Mouse (Mus musculus) lung, postnatal 0 days (tissue): ENCODE results near the gene Taldo1. TPM values are rescaled to one million over a fixed set of nuclear protein-coding genes. Genes with fewer than 3 reads are reported as not detected.

Experiments used
- ATAC-seq: fragments of 200-750 bp; cut with Nextera tagmentation; 2 replicates; pipeline ENCODE4 v1.8.0; 2017; ENCODE audit warnings: moderate library complexity
- DNase-seq: peaks from one replicate; pipeline ENCODE4 v3.0.0-alpha.2; 2016; ENCODE audit warnings: low spot score
- H3K27ac ChIP-seq: fragments of 300-500 bp; sonication (generic); 2 replicates; pipeline ENCODE4 v1.5.1; 2014; ENCODE audit warnings: antibody characterized with exemption, mild to moderate bottlenecking, low read length, mixed read lengths
- H3K27me3 ChIP-seq: fragments of 300-500 bp; sonication (generic); replicated peaks from 2 replicates; pipeline ENCODE4 v1.6.1; 2014; ENCODE audit warnings: low read length, mixed read lengths; ENCODE audit not compliant: insufficient read depth
- H3K36me3 ChIP-seq: fragments of 300-500 bp; sonication (generic); 2 replicates; pipeline ENCODE4 v1.6.1; 2014; ENCODE audit warnings: low read length, mixed read lengths; ENCODE audit not compliant: insufficient read depth
- H3K4me1 ChIP-seq: fragments of 300-500 bp; sonication (generic); 2 replicates; pipeline ENCODE4 v1.6.1; 2014; ENCODE audit warnings: antibody characterized with exemption, low read depth, low read length, mixed read lengths; ENCODE audit not compliant: insufficient read depth
- H3K4me2 ChIP-seq: fragments of 300-500 bp; sonication (generic); replicated peaks from 2 replicates; pipeline ENCODE4 v1.6.1; 2014; ENCODE audit warnings: low read depth, mild to moderate bottlenecking, low read length, moderate library complexity, mixed read lengths
- H3K4me3 ChIP-seq: fragments of 300-500 bp; sonication (generic); 2 replicates; pipeline ENCODE4 v1.5.1; 2014; ENCODE audit warnings: low read depth, low read length
- H3K9ac ChIP-seq: fragments of 300-500 bp; sonication (generic); replicated peaks from 2 replicates; pipeline ENCODE4 v1.6.1; 2014; ENCODE audit warnings: low read depth, mild to moderate bottlenecking
- H3K9me3 ChIP-seq: fragments of 300-500 bp; sonication (generic); 2 replicates; pipeline ENCODE4 v1.6.1; 2016; ENCODE audit warnings: low read length, mixed read lengths
- CTCF ChIP-seq: IDR thresholded peaks from 2 replicates; pipeline ENCODE4 v1.5.1; 2016; ENCODE audit warnings: antibody characterized with exemption, mild to moderate bottlenecking
- EP300 ChIP-seq: IDR thresholded peaks from 2 replicates; pipeline ENCODE4 v1.6.1; 2016; ENCODE audit warnings: antibody characterized with exemption, mild to moderate bottlenecking, control low read depth
- WGBS: fragments of 180-500 bp; shearing (Covaris S2); extraction: QIAGEN DNeasy Blood & Tissue Kit; methylation state at CpG from one replicate; pipeline ENCODE4 v1.1.7; 2014; 5-methylcytosine and 5-hydroxymethylcytosine counted together
- polyA plus RNA-seq: library from polyadenylated mRNA; unstranded; fragments of >200 nt; fragmentation: Nextera tagmentation; extraction: Ambion mirVana; gene quantifications from 2 replicates; pipeline ENCODE4 v1.2.1, GENCODE M21; 2015

The Taldo1 gene
- polyA plus RNA-seq, 1 experiment from 2014 or later, result 276 TPM

- TF ChIP-seq CTCF (no peak), EP300 (no peak)
- Histone ChIP-seq H3K4me1 (no peaks in the 10 kb centered on the region), H3K9ac (no peak overlapping the region), H3K4me3 (no peak overlapping the region), H3K9me3 (no peaks in the 10 kb centered on the region), H3K36me3 (no peaks in the 10 kb centered on the region), H3K27ac (no peak overlapping the region), H3K27me3 (no peaks in the 10 kb centered on the region), H3K4me2 (no peak overlapping the region)
- DNase-seq, result no peak
- 53% methylated on average over 3 of the region's 3 CpGs for WGBS
- ATAC-seq, result no peak
These were observed 27.0 kb upstream of the Taldo1 start for GRCm38 (mm10) chr7:141365049-141365445.

- no peak overlapping the region for H3K27ac ChIP-seq
- no peak overlapping the region for H3K9ac ChIP-seq
- WGBS, result 80% methylated on average over 4 of the region's 4 CpGs
- H3K9me3 ChIP-seq, result no peaks in the 10 kb centered on the region
- ATAC-seq (no peak), DNase-seq (no peak)
- no peaks in the 10 kb centered on the region for H3K27me3 ChIP-seq
- no peaks in the 10 kb centered on the region for H3K4me1 ChIP-seq
- no peak overlapping the region for H3K4me2 ChIP-seq
- no peaks in the 10 kb centered on the region for H3K36me3 ChIP-seq
- no peak overlapping the region for H3K4me3 ChIP-seq
- TF ChIP-seq CTCF (no peak), EP300 (no peak)
These were observed 24.6 kb upstream of the Taldo1 start for GRCm38 (mm10) chr7:141367358-141367757.

DNA sequence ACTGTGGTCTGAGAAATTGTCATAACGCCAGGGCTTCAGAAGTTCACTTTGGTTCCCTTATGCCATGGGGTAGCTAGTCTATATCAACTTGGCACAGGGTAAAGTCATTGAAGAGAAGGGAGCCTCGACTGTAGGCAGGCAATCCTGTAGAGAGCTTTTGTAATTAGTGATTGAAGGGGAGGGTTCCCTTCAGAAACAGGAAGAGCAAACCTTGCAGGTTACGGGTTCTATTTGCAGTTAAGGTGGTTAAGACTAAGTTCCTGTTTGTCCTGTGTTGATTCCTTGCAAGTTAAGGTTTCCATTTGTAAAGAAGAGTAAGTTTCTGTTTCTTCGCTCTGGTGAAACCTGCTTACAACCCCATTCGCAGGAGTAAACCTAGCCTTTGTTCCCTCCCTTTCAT lies 22.1 kb upstream of the Taldo1 start:
- 64% methylated on average over 5 of the region's 5 CpGs for WGBS
- no peak for ATAC-seq
- Histone ChIP-seq H3K4me1 (no peaks in the 10 kb centered on the region), H3K9ac (no peak overlapping the region), H3K36me3 (no peaks in the 10 kb centered on the region), H3K27me3 (no peaks in the 10 kb centered on the region), H3K4me2 (no peak overlapping the region), H3K9me3 (no peaks in the 10 kb centered on the region), H3K4me3 (no peak overlapping the region), H3K27ac (no peak overlapping the region)
- no peak for TF ChIP-seq EP300
- no peak for TF ChIP-seq CTCF
- no peak for DNase-seq

- 30% methylated on average over 6 of the region's 6 CpGs for WGBS
- Histone ChIP-seq H3K4me1 (no peaks in the 10 kb centered on the region), H3K4me3 (no peak overlapping the region), H3K27ac (no peak overlapping the region), H3K27me3 (no peaks in the 10 kb centered on the region), H3K9me3 (no peaks in the 10 kb centered on the region), H3K4me2 (no peak overlapping the region), H3K9ac (no peak overlapping the region), H3K36me3 (no peaks in the 10 kb centered on the region)
- peak; percentile 45 for DNase-seq
- 0 out of 2 replicates have a peak, but pooled peaks have one; percentile 21 for ATAC-seq
- TF ChIP-seq CTCF, result no peak
- TF ChIP-seq EP300, result no peak
These were observed 19.9 kb upstream of the Taldo1 start for GRCm38 (mm10) chr7:141371942-141372595.

- Histone ChIP-seq H3K9ac (no peak overlapping the region), H3K9me3 (no peaks in the 10 kb centered on the region), H3K4me2 (no peak overlapping the region), H3K27ac (no peak overlapping the region), H3K36me3 (no peaks in the 10 kb centered on the region), H3K27me3 (no peaks in the 10 kb centered on the region), H3K4me1 (no peaks in the 10 kb centered on the region), H3K4me3 (no peak overlapping the region)
- ATAC-seq (no peak), DNase-seq (no peak)
- TF ChIP-seq CTCF (no peak), EP300 (no peak)
- 75% methylated on average over 6 of the region's 6 CpGs for WGBS
These were observed 18.4 kb upstream of the Taldo1 start for GRCm38 (mm10) chr7:141373611-141374010.

GRCm38 (mm10) chr7:141374399-141374798 lies 17.6 kb upstream of the Taldo1 start:
- Histone ChIP-seq H3K9ac (no peak overlapping the region), H3K27ac (no peak overlapping the region), H3K4me3 (no peak overlapping the region), H3K4me1 (no peaks in the 10 kb centered on the region), H3K36me3 (no peaks in the 10 kb centered on the region), H3K4me2 (no peak overlapping the region), H3K27me3 (no peaks in the 10 kb centered on the region), H3K9me3 (no peaks in the 10 kb centered on the region)
- DNase-seq (no peak), ATAC-seq (no peak)
- no peak for TF ChIP-seq EP300

DNA sequence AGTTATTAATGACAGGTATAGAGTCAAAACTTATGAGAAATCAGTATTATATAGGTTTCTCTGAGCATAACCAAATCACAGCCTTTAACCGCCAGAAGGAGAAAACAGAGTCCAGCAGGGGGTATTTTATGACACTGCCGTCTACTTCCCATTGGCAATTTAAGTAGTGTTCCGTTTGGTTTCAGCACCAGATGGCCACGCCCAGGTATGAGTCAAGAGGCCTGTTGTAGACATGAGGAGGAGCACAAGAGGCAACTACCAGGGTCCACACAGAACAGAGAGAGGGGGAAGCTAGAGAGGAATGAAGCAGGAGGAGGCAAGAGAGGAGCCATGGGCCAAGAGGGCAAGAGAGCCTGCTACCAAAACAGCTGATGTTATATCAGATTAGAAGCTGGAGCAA lies 12.4 kb upstream of the Taldo1 start:
- Histone ChIP-seq H3K4me3 (no peak overlapping the region), H3K9ac (no peak overlapping the region), H3K36me3 (no peaks in the 10 kb centered on the region), H3K9me3 (no peaks in the 10 kb centered on the region), H3K4me1 (no peaks in the 10 kb centered on the region), H3K27me3 (no peaks in the 10 kb centered on the region), H3K27ac (no peak overlapping the region), H3K4me2 (no peak overlapping the region)
- DNase-seq (peak; percentile 41), ATAC-seq (peak; percentile 38; the same call in 1 of the 2 replicates)
- 46% methylated on average over 4 of the region's 4 CpGs for WGBS
- TF ChIP-seq EP300 (no peak), CTCF (no peak)
